Mouse (Mus musculus): ENCODE data around the gene C1ra.
"Not testable (repeated sequence)": the region's sequence is repeated elsewhere in the genome, so short reads cannot be mapped to it uniquely, and the experiment has no call there.

Gene C1ra

GRCm38 (mm10) chr6:124512355-124512836 lies at the start of gene C1ra:
Gene C1ra, plus strand, starts transcription at chr6:124512405.
- DNase-seq (ENCODE audit: low read depth, low spot score), result peak; percentile 51

GRCm38 (mm10) chr6:124463881-124464291 lies 48.3 kb upstream of the C1ra start:
- no peak for DNase-seq (ENCODE audit: low read depth, low spot score)

- DNase-seq (ENCODE audit: low read depth, low spot score), result peak; percentile 93
Observed at GRCm38 (mm10) chr6:124464305-124465271, 47.6 kb upstream of the C1ra start, which contains the start of gene Clstn3. Gene Clstn3, minus strand, starts transcription at chr6:124464794.

- no peak for DNase-seq (ENCODE audit: low read depth, low spot score)
Observed at GRCm38 (mm10) chr6:124465299-124465698, 46.9 kb upstream of the C1ra start.

GRCm38 (mm10) chr6:124465729-124466128 lies 46.5 kb upstream of the C1ra start:
- no peak for DNase-seq (ENCODE audit: low read depth, low spot score)

- DNase-seq (ENCODE audit: low read depth, low spot score), result no peak
Observed at GRCm38 (mm10) chr6:124471121-124471520, 41.1 kb upstream of the C1ra start.

GRCm38 (mm10) chr6:124471783-124472638 lies 40.2 kb upstream of the C1ra start:
- not testable (repeated sequence) for DNase-seq (ENCODE audit: low read depth, low spot score)

GRCm38 (mm10) chr6:124472801-124473200 lies 39.4 kb upstream of the C1ra start:
- DNase-seq (ENCODE audit: low read depth, low spot score), result peak; percentile 91

- DNase-seq (ENCODE audit: low read depth, low spot score), result peak; percentile 93
Observed at GRCm38 (mm10) chr6:124474621-124475020, 37.6 kb upstream of the C1ra start.

- DNase-seq (ENCODE audit: low read depth, low spot score), result peak; percentile 70
Observed at GRCm38 (mm10) chr6:124475335-124476075, 36.7 kb upstream of the C1ra start.

GRCm38 (mm10) chr6:124476216-124476615 lies 36.0 kb upstream of the C1ra start:
- DNase-seq (ENCODE audit: low read depth, low spot score), result peak; percentile 45

- peak; percentile 51 for DNase-seq (ENCODE audit: low read depth, low spot score)
Observed at GRCm38 (mm10) chr6:124476796-124477195, 35.4 kb upstream of the C1ra start.

- peak; percentile 65 for DNase-seq (ENCODE audit: low read depth, low spot score)
Observed at GRCm38 (mm10) chr6:124477221-124477655, 35.0 kb upstream of the C1ra start.

- peak; percentile 78 for DNase-seq (ENCODE audit: low read depth, low spot score)
Observed at GRCm38 (mm10) chr6:124477922-124478651, 34.1 kb upstream of the C1ra start.

GRCm38 (mm10) chr6:124478874-124479572 lies 33.2 kb upstream of the C1ra start:
- peak; percentile 61 for DNase-seq (ENCODE audit: low read depth, low spot score)

- peak; percentile 88 for DNase-seq (ENCODE audit: low read depth, low spot score)
Observed at GRCm38 (mm10) chr6:124479573-124479930, 32.7 kb upstream of the C1ra start.

GRCm38 (mm10) chr6:124480295-124480694 lies 31.9 kb upstream of the C1ra start:
- DNase-seq (ENCODE audit: low read depth, low spot score), result peak; percentile 84

- peak; percentile 89 for DNase-seq (ENCODE audit: low read depth, low spot score)
Observed at GRCm38 (mm10) chr6:124481571-124481970, 30.6 kb upstream of the C1ra start.

- not testable (repeated sequence) for DNase-seq (ENCODE audit: low read depth, low spot score)
Observed at GRCm38 (mm10) chr6:124483831-124484230, 28.4 kb upstream of the C1ra start.

- no peak for DNase-seq (ENCODE audit: low read depth, low spot score)
Observed at GRCm38 (mm10) chr6:124484851-124485250, 27.4 kb upstream of the C1ra start.

Measured in ES-CJ7 (cell line).